Mouse (Mus musculus): ENCODE measurements at regions not wholly inside any gene's neighbourhood (a gene's known extent, or its start where the extent isn't known, plus 50 kb on each side); places are given as distances from the start of the nearest gene placed in this dataset.

DNA sequence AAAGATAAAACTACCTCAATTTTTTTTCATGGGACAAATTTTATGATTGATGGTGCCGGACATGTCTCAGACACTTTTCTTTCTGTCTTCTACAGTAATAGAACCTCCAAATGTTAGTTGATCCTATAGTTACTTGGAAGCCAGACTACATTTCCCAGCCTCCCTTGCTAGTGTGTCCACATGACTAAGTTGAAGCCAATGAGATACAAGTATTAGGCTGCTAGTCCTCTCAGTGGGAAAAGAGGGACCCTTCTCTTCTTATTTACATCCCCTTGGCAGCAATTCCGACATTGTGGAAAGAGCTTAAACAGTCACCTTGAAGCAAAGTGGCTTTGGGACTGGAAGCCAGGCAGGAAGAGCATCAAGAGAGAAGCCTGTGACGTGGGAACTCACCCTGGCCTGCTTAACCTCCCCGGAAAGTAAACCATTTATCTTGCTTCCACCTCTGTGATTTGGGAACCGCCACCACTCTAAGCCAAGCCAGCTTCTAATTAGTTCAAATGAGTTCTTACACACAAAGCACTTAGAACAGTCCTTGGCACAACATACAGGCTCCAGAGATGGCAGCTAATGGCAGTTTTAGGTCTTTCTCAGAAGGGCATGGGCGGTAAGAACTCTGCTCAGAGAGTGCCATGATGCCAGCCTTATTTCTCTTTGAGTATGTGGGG is 241.4 kb upstream of the Gm4791 start:
- no peaks in the 10 kb centered on the region; the same call in 1 of the 2 replicates for H3K9me3 ChIP-seq (replicated peaks; ENCODE audit: control insufficient read depth, low read length)
- 54% methylated on average over 6 of the region's 6 CpGs for WGBS (ENCODE audit: insufficient replicate concordance)

GRCm38 (mm10) chr9:46751981-46752380 is 246.6 kb upstream of the Gm4791 start:
- no peaks in the 10 kb centered on the region for H3K4me1 ChIP-seq (ENCODE audit: control insufficient read depth, low read depth, low read length)
- 42% methylated on average over 5 of the region's 5 CpGs for WGBS (ENCODE audit: insufficient replicate concordance)
- no peaks in the 10 kb centered on the region; the same call in 1 of the 2 replicates for H3K9me3 ChIP-seq (replicated peaks; ENCODE audit: control insufficient read depth, low read length)
- no peak overlapping the region for H3K27ac ChIP-seq (ENCODE audit: low read length)
- no peak overlapping the region for H3K9ac ChIP-seq (ENCODE audit: low read depth, low read length)
- H3K36me3 ChIP-seq (ENCODE audit: control insufficient read depth, insufficient read depth): no peaks in the 10 kb centered on the region
- no peak overlapping the region for H3K4me2 ChIP-seq (ENCODE audit: low read depth, low read length)
- no peak overlapping the region for H3K4me3 ChIP-seq (ENCODE audit: low read depth, low read length)
- no peaks in the 10 kb centered on the region for H3K27me3 ChIP-seq (ENCODE audit: control insufficient read depth, insufficient read depth, low read depth, low read length)
- ATAC-seq (ENCODE audit: low read depth): no peak

More for the DNA sequence above, 241.4 kb upstream of the Gm4791 start:
- Histone ChIP-seq H3K27ac (ENCODE audit: low read length) (no peak overlapping the region), H3K4me2 (ENCODE audit: low read depth, low read length) (no peak overlapping the region), H3K36me3 (ENCODE audit: control insufficient read depth, insufficient read depth) (no peaks in the 10 kb centered on the region), H3K4me3 (ENCODE audit: low read depth, low read length) (no peak overlapping the region), H3K4me1 (ENCODE audit: control insufficient read depth, low read depth, low read length) (no peaks in the 10 kb centered on the region), H3K27me3 (ENCODE audit: control insufficient read depth, insufficient read depth, low read depth, low read length) (no peaks in the 10 kb centered on the region), H3K9ac (ENCODE audit: low read depth, low read length) (no peak overlapping the region)
- ATAC-seq (ENCODE audit: low read depth): no peak

DNA sequence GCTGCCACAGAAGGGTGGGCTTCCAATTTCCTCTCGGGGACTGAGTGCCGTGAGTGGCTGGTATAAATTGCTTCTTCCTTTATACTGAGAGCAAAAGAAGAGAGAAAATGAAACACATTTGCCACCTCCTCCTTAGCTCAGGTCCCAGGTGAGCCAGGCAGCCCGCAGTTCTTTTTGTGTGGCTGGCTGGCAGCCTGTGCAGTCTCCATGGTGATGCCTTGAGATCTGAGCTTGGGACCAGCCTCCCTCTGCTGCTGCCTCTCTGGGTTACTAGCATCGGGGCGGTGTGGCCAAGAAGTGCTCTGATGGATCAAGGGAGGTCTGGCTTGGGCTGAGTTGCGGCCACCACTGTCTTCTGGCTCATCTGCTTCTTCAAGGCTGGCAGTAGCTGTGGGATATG is 249.1 kb upstream of the Gm4791 start:
- no peak overlapping the region for H3K4me2 ChIP-seq (ENCODE audit: low read depth, low read length)
- no peak overlapping the region for H3K4me3 ChIP-seq (ENCODE audit: low read depth, low read length)
- H3K9me3 ChIP-seq (replicated peaks; ENCODE audit: control insufficient read depth, low read length): no peaks in the 10 kb centered on the region
- H3K27me3 ChIP-seq (ENCODE audit: control insufficient read depth, insufficient read depth, low read depth, low read length): no peaks in the 10 kb centered on the region
- no peak overlapping the region for H3K27ac ChIP-seq (ENCODE audit: low read length)
- WGBS (ENCODE audit: insufficient replicate concordance): 64% methylated on average over 6 of the region's 6 CpGs
- no peak overlapping the region for H3K9ac ChIP-seq (ENCODE audit: low read depth, low read length)
- H3K4me1 ChIP-seq (ENCODE audit: control insufficient read depth, low read depth, low read length): no peaks in the 10 kb centered on the region
- no peaks in the 10 kb centered on the region for H3K36me3 ChIP-seq (ENCODE audit: control insufficient read depth, insufficient read depth)
- ATAC-seq (ENCODE audit: low read depth): no peak

DNA sequence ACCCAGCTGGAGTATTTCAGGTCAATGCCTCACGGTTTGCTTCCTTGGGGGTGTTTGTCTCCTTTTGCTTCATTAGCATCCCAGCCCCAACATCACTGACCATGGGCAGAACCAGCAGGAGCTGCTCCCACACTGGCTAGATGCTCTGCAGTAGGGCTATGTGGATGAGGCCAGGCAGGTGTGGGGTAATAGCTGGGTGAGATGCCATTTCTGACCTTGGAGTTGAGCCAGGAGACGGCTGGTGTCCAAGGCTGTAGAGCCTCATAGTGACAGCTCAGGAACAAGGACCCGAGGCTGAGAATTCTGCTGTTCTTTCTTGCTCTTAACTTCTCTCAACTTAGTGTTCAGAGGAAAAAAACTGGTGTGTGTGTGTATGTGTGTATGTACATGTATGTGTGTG is 252.3 kb upstream of the Gm4791 start:
- ATAC-seq (ENCODE audit: low read depth): no peak
- Histone ChIP-seq H3K4me1 (ENCODE audit: control insufficient read depth, low read depth, low read length) (no peaks in the 10 kb centered on the region), H3K27ac (ENCODE audit: low read length) (no peak overlapping the region), H3K4me3 (ENCODE audit: low read depth, low read length) (no peak overlapping the region), H3K9me3 (replicated peaks; ENCODE audit: control insufficient read depth, low read length) (no peaks in the 10 kb centered on the region), H3K36me3 (ENCODE audit: control insufficient read depth, insufficient read depth) (no peaks in the 10 kb centered on the region), H3K27me3 (ENCODE audit: control insufficient read depth, insufficient read depth, low read depth, low read length) (no peaks in the 10 kb centered on the region), H3K4me2 (ENCODE audit: low read depth, low read length) (no peak overlapping the region), H3K9ac (ENCODE audit: low read depth, low read length) (no peak overlapping the region)
- 50% methylated on average over 3 of the region's 3 CpGs for WGBS (ENCODE audit: insufficient replicate concordance)

DNA sequence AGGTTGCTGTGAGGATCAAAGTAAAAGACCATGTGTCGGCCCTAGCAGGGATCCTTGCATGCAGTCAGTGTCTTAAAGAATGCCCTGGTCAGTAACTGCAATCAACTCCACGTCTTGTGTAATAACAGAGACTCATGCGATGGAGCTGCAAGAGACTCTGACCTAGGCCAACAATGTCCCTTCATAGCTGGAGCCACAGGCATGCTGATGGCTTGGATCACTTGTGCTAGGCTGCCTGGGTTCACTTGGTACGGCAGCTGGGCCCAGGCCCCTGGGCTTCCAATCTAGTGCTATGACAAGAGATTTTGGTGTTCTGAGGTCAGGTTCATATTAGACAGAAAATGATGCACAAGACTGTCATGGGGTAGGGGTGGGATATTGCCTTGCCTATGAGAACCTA is 258.0 kb upstream of the Gm4791 start:
- no peak overlapping the region for H3K27ac ChIP-seq (ENCODE audit: low read length)
- no peaks in the 10 kb centered on the region for H3K36me3 ChIP-seq (ENCODE audit: control insufficient read depth, insufficient read depth)
- H3K4me3 ChIP-seq (ENCODE audit: low read depth, low read length): no peak overlapping the region
- WGBS (ENCODE audit: insufficient replicate concordance): 66% methylated on average over 4 of the region's 4 CpGs
- H3K9me3 ChIP-seq (replicated peaks; ENCODE audit: control insufficient read depth, low read length): no peaks in the 10 kb centered on the region
- H3K9ac ChIP-seq (ENCODE audit: low read depth, low read length): no peak overlapping the region
- no peak overlapping the region for H3K4me2 ChIP-seq (ENCODE audit: low read depth, low read length)
- H3K27me3 ChIP-seq (ENCODE audit: control insufficient read depth, insufficient read depth, low read depth, low read length): no peaks in the 10 kb centered on the region
- H3K4me1 ChIP-seq (ENCODE audit: control insufficient read depth, low read depth, low read length): no peaks in the 10 kb centered on the region
- ATAC-seq (ENCODE audit: low read depth): no peak

DNA sequence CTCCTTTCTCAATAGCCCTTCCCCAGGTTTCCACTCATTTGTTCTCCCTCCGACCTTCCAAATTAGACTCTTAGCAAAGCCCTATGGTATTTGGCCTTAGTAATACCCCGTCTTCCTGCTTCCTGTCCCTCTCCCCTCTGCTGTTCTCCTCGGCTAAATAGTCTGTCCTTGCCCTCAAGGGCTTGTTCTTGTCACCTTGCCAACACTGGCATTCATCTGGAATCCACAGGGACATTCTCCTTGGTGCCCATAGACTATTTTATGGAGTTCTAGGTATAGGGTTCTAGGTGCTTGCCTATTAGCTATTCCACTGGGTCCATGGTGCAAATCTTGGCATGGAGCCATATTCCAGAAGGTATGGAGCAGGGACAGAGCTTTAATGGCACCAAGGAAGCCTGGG is 259.2 kb upstream of the Gm4791 start:
- H3K9me3 ChIP-seq (replicated peaks; ENCODE audit: control insufficient read depth, low read length): no peaks in the 10 kb centered on the region
- H3K4me3 ChIP-seq (ENCODE audit: low read depth, low read length): no peak overlapping the region

DNA sequence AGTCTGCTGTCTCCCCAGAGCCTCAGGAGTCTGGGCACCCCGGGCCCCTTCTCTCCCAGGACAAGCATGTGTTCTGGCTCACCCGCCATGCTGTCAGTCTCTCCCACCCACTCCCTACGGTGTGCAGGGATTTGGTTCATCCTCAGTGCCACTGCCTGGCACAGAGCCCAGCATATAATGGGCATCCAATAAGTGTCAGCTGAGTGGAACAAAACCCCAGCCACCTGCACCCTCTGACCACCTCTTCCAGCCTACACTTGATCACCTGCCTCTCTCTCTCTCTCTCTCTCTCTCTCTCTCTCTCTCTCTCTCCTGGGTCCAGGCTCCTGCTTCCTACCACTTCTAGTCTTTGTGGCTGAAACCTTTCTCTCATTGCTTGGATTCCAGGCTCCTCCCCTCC is 259.9 kb upstream of the Gm4791 start:
- no peak overlapping the region for H3K27ac ChIP-seq (ENCODE audit: low read length)
- H3K4me1 ChIP-seq (ENCODE audit: control insufficient read depth, low read depth, low read length): no peaks in the 10 kb centered on the region
- ATAC-seq (ENCODE audit: low read depth): no peak
- no peaks in the 10 kb centered on the region for H3K27me3 ChIP-seq (ENCODE audit: control insufficient read depth, insufficient read depth, low read depth, low read length)
- no peak overlapping the region for H3K9ac ChIP-seq (ENCODE audit: low read depth, low read length)
- H3K9me3 ChIP-seq (replicated peaks; ENCODE audit: control insufficient read depth, low read length): no peaks in the 10 kb centered on the region
- no peak overlapping the region for H3K4me2 ChIP-seq (ENCODE audit: low read depth, low read length)
- no peaks in the 10 kb centered on the region for H3K36me3 ChIP-seq (ENCODE audit: control insufficient read depth, insufficient read depth)
- H3K4me3 ChIP-seq (ENCODE audit: low read depth, low read length): no peak overlapping the region
- 60% methylated on average over 3 of the region's 3 CpGs for WGBS (ENCODE audit: insufficient replicate concordance)

More for the DNA sequence above, 259.2 kb upstream of the Gm4791 start:
- Histone ChIP-seq H3K27me3 (ENCODE audit: control insufficient read depth, insufficient read depth, low read depth, low read length) (no peaks in the 10 kb centered on the region), H3K4me2 (ENCODE audit: low read depth, low read length) (no peak overlapping the region), H3K9ac (ENCODE audit: low read depth, low read length) (no peak overlapping the region), H3K36me3 (ENCODE audit: control insufficient read depth, insufficient read depth) (no peaks in the 10 kb centered on the region), H3K27ac (ENCODE audit: low read length) (no peak overlapping the region), H3K4me1 (ENCODE audit: control insufficient read depth, low read depth, low read length) (no peaks in the 10 kb centered on the region)
- 26% methylated on average over 3 of the region's 3 CpGs for WGBS (ENCODE audit: insufficient replicate concordance)
- no peak for ATAC-seq (ENCODE audit: low read depth)

DNA sequence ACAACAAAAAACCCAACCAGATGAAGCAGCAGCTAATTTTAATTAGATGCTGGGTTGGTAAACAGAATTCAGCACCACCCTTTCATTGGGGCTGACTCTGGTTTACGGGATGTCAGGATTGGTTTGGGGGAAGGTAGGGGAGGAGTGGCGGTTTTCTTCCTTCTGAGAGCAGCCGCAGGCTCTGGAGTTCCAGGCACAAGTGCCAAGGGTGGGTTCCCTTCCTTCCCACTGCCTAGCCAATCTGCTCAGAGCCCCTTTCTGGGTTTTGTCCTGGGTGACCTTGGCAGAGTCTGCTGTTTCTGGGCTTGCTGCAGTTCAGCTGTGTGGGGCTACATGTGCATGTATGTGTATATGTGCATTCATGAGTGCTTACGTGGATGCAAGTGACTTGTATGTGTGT is 260.5 kb upstream of the Gm4791 start:
- H3K27me3 ChIP-seq (ENCODE audit: control insufficient read depth, insufficient read depth, low read depth, low read length): no peaks in the 10 kb centered on the region
- 36% methylated on average over 4 of the region's 4 CpGs for WGBS (ENCODE audit: insufficient replicate concordance)
- no peak for ATAC-seq (ENCODE audit: low read depth)

DNA sequence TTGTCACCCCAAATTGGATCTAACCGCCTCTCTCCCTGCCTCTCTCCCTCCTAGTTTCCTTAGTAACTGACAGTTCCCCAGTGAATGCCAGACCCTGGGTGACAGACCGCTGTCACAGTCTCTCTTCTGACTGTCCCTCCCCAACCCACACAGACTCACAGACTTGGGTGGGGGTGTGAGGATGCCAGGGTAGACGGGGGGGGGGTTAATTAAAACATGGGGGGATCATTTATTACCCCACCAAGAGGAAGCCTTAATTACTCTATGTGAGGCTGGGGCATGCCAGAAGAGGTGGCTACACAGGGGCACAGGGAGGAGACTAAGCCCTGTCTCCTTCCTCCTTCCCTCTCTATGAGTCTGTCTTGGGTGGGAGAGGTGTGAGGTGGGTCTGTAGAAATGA is 261.1 kb upstream of the Gm4791 start:
- no peak for ATAC-seq (ENCODE audit: low read depth)
- no peaks in the 10 kb centered on the region for H3K36me3 ChIP-seq (ENCODE audit: control insufficient read depth, insufficient read depth)
- H3K9me3 ChIP-seq (replicated peaks; ENCODE audit: control insufficient read depth, low read length): no peaks in the 10 kb centered on the region
- no peaks in the 10 kb centered on the region for H3K4me1 ChIP-seq (ENCODE audit: control insufficient read depth, low read depth, low read length)
- H3K4me3 ChIP-seq (ENCODE audit: low read depth, low read length): no peak overlapping the region
- H3K4me2 ChIP-seq (ENCODE audit: low read depth, low read length): no peak overlapping the region
- WGBS (ENCODE audit: insufficient replicate concordance): 51% methylated on average over 3 of the region's 3 CpGs
- H3K27ac ChIP-seq (ENCODE audit: low read length): no peak overlapping the region
- H3K27me3 ChIP-seq (ENCODE audit: control insufficient read depth, insufficient read depth, low read depth, low read length): no peaks in the 10 kb centered on the region
- no peak overlapping the region for H3K9ac ChIP-seq (ENCODE audit: low read depth, low read length)

More for the DNA sequence above, 260.5 kb upstream of the Gm4791 start:
- Histone ChIP-seq H3K4me2 (ENCODE audit: low read depth, low read length) (no peak overlapping the region), H3K4me3 (ENCODE audit: low read depth, low read length) (no peak overlapping the region), H3K9ac (ENCODE audit: low read depth, low read length) (no peak overlapping the region), H3K9me3 (replicated peaks; ENCODE audit: control insufficient read depth, low read length) (no peaks in the 10 kb centered on the region), H3K27ac (ENCODE audit: low read length) (no peak overlapping the region), H3K36me3 (ENCODE audit: control insufficient read depth, insufficient read depth) (no peaks in the 10 kb centered on the region), H3K4me1 (ENCODE audit: control insufficient read depth, low read depth, low read length) (no peaks in the 10 kb centered on the region)
